Mouse (Mus musculus) liver, embryonic 14.5 days (tissue): ENCODE results near the gene Psmd14. TPM values are rescaled to one million over a fixed set of nuclear protein-coding genes. Genes with fewer than 3 reads are reported as not detected.
A peak's percentile ranks its signal among the peaks of the same experiment; 100 is the strongest.

Experiments used
- ATAC-seq: fragments of 200-750 bp; cut with Nextera tagmentation; 2 replicates; pipeline ENCODE4 v1.8.0; 2017; ENCODE audit warnings: moderate number of reproducible peaks, mild to moderate bottlenecking, moderate library complexity; ENCODE audit not compliant: insufficient read depth
- DNase-seq, 3 experiments: peaks; one replicate each; pipeline ENCODE4 v3.0.0-alpha.2; 2012 to 2013; ENCODE audit warnings: low read depth in 3 of 3, low spot score in 3 of 3
- H3K27ac ChIP-seq: fragments of 300-500 bp; sonication (generic); 2 replicates; pipeline ENCODE4 v1.5.1; 2014; ENCODE audit warnings: moderate library complexity, mild to moderate bottlenecking, control low read depth, inconsistent platforms
- H3K27me3 ChIP-seq: fragments of 300-500 bp; sonication (generic); 2 replicates; pipeline ENCODE4 v1.6.1; 2014; ENCODE audit warnings: mild to moderate bottlenecking, low read length, moderate library complexity; ENCODE audit not compliant: control insufficient read depth, insufficient read depth
- H3K36me3 ChIP-seq: fragments of 300-500 bp; sonication (generic); replicated peaks from 2 replicates; pipeline ENCODE4 v1.6.1; 2014; ENCODE audit warnings: low read depth; ENCODE audit not compliant: control insufficient read depth, insufficient read depth
- H3K4me1 ChIP-seq, 2 experiments: fragments of 200-500 bp in 1 of 2; fragments of 300-500 bp in 1 of 2; sonication (generic) in 1 of 2; replicated peaks; 2 replicates each; pipeline ENCODE4 v1.6.1; 2012 to 2014; ENCODE audit warnings: antibody characterized with exemption in 1 of 2, inconsistent platforms in 1 of 2, low read length in 1 of 2; ENCODE audit not compliant: control insufficient read depth in 2 of 2, insufficient read depth in 2 of 2
- H3K4me2 ChIP-seq: fragments of 300-500 bp; sonication (generic); 2 replicates; pipeline ENCODE4 v1.6.1; 2014; ENCODE audit warnings: low read depth, mild to moderate bottlenecking, control low read depth, moderate library complexity
- H3K4me3 ChIP-seq, 2 experiments: fragments of 200-500 bp in 1 of 2; fragments of 300-500 bp in 1 of 2; sonication (generic) in 1 of 2; 2 replicates each; pipeline ENCODE4 v1.5.1; 2012 to 2014; ENCODE audit warnings: low read depth in 2 of 2, low read length in 2 of 2, mild to moderate bottlenecking in 2 of 2, control low read depth in 1 of 2, inconsistent platforms in 1 of 2, moderate library complexity in 1 of 2; ENCODE audit not compliant: insufficient read depth in 1 of 2
- H3K9ac ChIP-seq: fragments of 300-500 bp; sonication (generic); replicated peaks from 2 replicates; pipeline ENCODE4 v1.6.1; 2014; ENCODE audit warnings: mild to moderate bottlenecking, control low read depth, moderate library complexity
- H3K9me3 ChIP-seq: fragments of 300-500 bp; sonication (generic); 2 replicates; pipeline ENCODE4 v1.6.1; 2016; ENCODE audit warnings: low read length, mixed read lengths; ENCODE audit not compliant: control insufficient read depth
- CTCF ChIP-seq: IDR thresholded peaks from 2 replicates; pipeline ENCODE4 v1.5.1; 2016; ENCODE audit warnings: antibody characterized with exemption, low read depth, control low read depth
- EP300 ChIP-seq: IDR thresholded peaks from 2 replicates; pipeline ENCODE4 v1.6.1; 2016; ENCODE audit warnings: antibody characterized with exemption, low read depth
- WGBS: fragments of 180-500 bp; shearing (Covaris S2); extraction: QIAGEN DNeasy Blood & Tissue Kit; methylation state at CpG from one replicate; pipeline ENCODE4 v1.1.7; 2014; ENCODE audit not compliant: insufficient replicate concordance; 5-methylcytosine and 5-hydroxymethylcytosine counted together
- polyA plus RNA-seq, 2 experiments: library from polyadenylated mRNA; depleted of rRNA in 1 of 2; stranded (reverse) in 1 of 2; unstranded in 1 of 2; fragments of >200 nt; fragmentation: Nextera tagmentation in 1 of 2; extraction: Ambion mirVana in 1 of 2; gene quantifications; 2 replicates each; pipeline versions ENCODE4 v1.2.1 to v1.2.3; 2012 to 2014

Gene Psmd14
- polyA plus RNA-seq (2012; rRNA removed): 32.0 and 48.8 TPM in 2 replicates
- polyA plus RNA-seq (2014; fragmentation: Nextera tagmentation; extraction: Ambion mirVana): 131 and 134 TPM in 2 replicates

DNA sequence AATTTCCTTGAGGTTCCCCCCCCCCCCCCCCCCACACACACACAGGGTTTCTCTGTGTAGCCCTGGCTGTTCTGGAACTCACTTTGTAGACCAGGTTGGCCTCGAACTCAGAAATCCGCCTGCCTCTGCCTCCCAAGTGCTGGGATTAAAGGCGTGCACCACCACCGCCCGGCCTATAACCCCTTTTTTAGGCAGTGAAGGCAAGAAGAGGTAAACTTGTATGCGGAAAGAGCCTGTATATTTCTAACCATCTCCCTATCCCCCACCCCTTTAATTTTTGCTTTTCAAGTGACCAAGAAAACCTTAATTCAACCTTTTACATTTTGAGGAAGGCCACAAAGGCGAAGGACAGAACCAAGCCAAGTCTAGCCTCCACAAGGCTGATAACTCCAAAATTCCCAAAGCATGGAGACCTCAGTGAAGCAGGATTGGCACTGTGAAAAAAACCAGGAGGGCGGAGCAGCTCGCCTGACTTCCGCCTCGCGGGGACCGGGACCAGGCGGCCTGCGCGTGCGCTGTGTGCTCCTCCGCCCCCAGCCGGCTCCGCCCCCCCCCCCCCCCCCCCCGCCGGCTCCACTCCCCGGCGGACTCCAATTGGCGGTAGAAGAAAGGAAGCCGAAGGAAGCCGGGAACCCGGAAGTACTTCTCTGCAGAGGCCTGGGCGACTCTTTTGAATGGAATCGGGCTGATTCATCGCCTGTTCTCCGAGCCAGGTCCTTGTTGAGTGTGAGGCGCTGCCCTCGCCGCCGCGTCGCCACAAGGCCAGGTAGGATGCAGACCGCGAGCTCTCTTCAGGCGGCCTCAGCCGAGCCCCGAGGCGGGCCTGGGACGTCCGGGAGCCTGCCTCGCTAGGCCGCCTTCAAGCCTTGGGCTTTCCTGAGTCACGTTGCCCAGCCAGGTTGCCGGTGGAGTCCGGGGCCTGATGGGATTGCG lies at the start of gene Psmd14:
Psmd14 (plus strand) TSS at position 587 of the 933 bp plus-strand sequence.
- Histone ChIP-seq H3K4me1 (peaks cover 8 to 10% of the 10 kb centered on the region in 2 experiments), H3K27ac (peak within 1 kb of the TSS; percentile 92), H3K27me3 (no peaks in the 10 kb centered on the region), H3K4me2 (peak within 1 kb of the TSS; percentile 79), H3K9me3 (no peaks in the 10 kb centered on the region), H3K36me3 (no peaks in the 10 kb centered on the region; the same call in 1 of the 2 replicates), H3K9ac (peak within 1 kb of the TSS; percentile 96), H3K4me3 (peak within 1 kb of the TSS; percentile 83 to 85)
- no peak for TF ChIP-seq CTCF
- no peak for TF ChIP-seq EP300
- DNase-seq (peak; percentile 90), ATAC-seq (peak; percentile 96)
- 5% methylated on average over 50 of the region's 52 CpGs for WGBS

DNA sequence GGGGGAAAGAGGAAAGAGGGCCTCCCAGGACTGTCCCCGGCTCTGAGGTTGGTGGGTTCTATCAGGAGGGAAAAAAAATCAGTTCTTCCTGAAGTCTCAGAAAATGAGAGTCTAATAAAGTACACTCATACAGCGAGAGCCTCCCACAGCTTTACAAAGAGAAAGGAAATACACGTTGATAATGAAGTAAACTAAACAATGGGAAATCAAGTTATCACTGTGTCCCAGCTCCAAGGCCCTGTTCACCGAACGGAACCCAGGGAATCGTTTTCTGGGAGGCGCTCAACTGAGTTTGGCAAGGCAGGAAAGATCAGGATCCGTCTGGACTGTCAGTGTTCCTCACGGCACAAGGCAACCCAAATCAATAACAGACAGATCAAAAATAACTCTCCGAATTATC lies 48.7 kb upstream of the Psmd14 start:
- Histone ChIP-seq H3K4me1 (no peaks in the 10 kb centered on the region), H3K9me3 (no peaks in the 10 kb centered on the region), H3K27me3 (peaks cover 2% of the 10 kb centered on the region; the same call in 1 of the 2 replicates), H3K9ac (no peak overlapping the region), H3K4me3 (no peak overlapping the region), H3K27ac (no peak overlapping the region), H3K36me3 (no peaks in the 10 kb centered on the region), H3K4me2 (no peak overlapping the region)
- ATAC-seq (no peak; the same call in 1 of the 2 replicates), DNase-seq (no peak)
- 59% methylated on average over 10 of the region's 10 CpGs for WGBS
- TF ChIP-seq EP300: no peak
- TF ChIP-seq CTCF: no peak

DNA sequence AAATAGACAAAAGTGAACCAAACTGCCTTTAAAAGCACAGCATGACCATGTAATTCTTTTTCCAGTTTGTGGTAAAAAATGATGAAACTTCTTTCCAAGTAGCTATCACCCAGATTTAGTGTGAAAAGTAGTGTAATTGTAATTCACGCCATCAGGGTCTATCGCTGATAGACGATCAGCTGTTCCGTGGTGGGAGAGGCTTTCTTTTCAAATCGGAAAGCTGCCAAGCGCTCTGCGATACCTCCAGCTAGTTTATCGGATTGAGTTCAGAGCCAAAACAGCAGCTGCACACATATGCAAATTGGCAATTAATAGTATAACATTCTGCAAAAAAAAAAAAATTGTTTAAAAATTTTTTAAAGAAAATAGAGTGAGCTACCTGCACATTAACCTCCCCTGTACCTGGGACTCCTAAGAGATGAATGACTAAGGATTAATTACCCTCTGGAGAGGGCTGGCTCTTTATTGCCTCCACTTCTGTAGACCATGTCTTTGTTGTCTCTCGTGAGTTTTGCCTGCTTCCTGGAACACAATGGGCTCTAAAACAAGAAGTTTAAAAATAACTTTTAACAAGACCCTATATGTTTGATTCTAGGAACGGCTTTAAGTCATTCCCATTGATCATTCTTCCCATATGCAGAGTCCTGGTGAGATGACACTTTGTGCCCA lies 47.8 kb upstream of the Psmd14 start:
- no peak for DNase-seq
- ATAC-seq: no peak
- H3K36me3 ChIP-seq: no peaks in the 10 kb centered on the region
- WGBS: 63% methylated on average over 10 of the region's 10 CpGs
- TF ChIP-seq CTCF: no peak
- no peak for TF ChIP-seq EP300
- no peak overlapping the region for H3K27ac ChIP-seq
- H3K27me3 ChIP-seq: no peaks in the 10 kb centered on the region
- no peak overlapping the region for H3K9ac ChIP-seq
- H3K9me3 ChIP-seq: no peaks in the 10 kb centered on the region
- H3K4me1 ChIP-seq: no peaks in the 10 kb centered on the region
- H3K4me2 ChIP-seq: no peak overlapping the region
- H3K4me3 ChIP-seq: no peak overlapping the region

DNA sequence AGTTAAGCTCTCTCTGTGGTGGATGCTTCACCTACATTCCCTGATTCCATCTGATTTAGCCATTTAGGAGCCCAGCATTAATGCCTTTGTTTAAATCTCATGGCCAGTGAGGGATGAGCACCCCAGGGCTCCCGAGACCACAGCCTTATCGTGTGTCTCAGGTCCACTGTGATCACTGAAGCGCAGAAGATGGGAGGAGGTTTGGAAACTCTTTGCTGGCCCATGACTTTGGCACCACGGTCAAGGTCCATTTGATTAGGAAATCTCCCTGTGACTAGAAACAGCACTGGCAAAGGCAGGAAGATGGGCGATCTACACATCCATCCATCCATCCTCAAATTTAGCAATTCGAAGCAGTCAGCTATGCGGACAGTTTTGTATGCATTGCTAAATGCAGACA lies 44.1 kb upstream of the Psmd14 start:
- no peak overlapping the region for H3K9ac ChIP-seq
- no peaks in the 10 kb centered on the region for H3K36me3 ChIP-seq
- H3K27me3 ChIP-seq: no peaks in the 10 kb centered on the region
- 64% methylated on average over 7 of the region's 7 CpGs for WGBS
- no peak overlapping the region for H3K4me3 ChIP-seq
- no peak for TF ChIP-seq EP300
- no peak for TF ChIP-seq CTCF
- ATAC-seq (no peak), DNase-seq (no peak)
- no peaks in the 10 kb centered on the region for H3K4me1 ChIP-seq
- H3K4me2 ChIP-seq: no peak overlapping the region
- no peaks in the 10 kb centered on the region for H3K9me3 ChIP-seq
- H3K27ac ChIP-seq: no peak overlapping the region

DNA sequence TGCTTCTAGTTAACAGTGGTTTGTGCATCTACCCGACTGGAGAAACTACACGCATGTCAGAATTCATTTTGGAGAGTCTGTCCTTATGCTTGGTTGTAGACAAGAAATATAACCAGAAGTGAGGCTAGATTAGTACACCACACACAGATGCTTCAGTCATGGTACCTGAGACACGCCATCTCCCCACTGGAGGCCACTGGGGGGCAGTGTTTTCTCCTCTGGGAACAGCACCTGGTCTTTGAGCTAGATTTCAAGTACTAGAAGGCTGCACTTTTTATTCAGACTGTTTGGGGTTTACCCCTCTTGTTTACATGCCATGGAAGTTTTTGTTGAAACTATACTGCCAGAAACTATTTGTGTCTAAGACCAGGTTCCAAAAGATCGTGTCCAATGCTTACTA lies 43.2 kb upstream of the Psmd14 start:
- H3K4me1 ChIP-seq: no peaks in the 10 kb centered on the region
- WGBS: 10% methylated on average over 4 of the region's 4 CpGs
- H3K9me3 ChIP-seq: no peaks in the 10 kb centered on the region
- no peaks in the 10 kb centered on the region for H3K36me3 ChIP-seq
- no peaks in the 10 kb centered on the region for H3K27me3 ChIP-seq
- DNase-seq (no peak), ATAC-seq (no peak)
- no peak overlapping the region for H3K4me2 ChIP-seq
- peak; percentile 66 for TF ChIP-seq CTCF
- no peak for TF ChIP-seq EP300
- H3K27ac ChIP-seq: no peak overlapping the region
- no peak overlapping the region for H3K4me3 ChIP-seq
- no peak overlapping the region for H3K9ac ChIP-seq
